Mouse (Mus musculus) heart, adult 2 months (tissue): ENCODE measurements at regions not wholly inside any gene's neighbourhood (a gene's known extent, or its start where the extent isn't known, plus 50 kb on each side); places are given as distances from the start of the nearest gene placed in this dataset.

ENCODE experiments used
- DNase-seq, 2 experiments: peaks; one replicate each; pipeline ENCODE4 v3.0.0; 2021
- H3K27ac ChIP-seq: fragments of 200-600 bp; 2 replicates; pipeline ENCODE4 v1.8.1; 2022
- H3K27me3 ChIP-seq: fragments of 200-500 bp; 2 replicates; pipeline ENCODE4 v1.6.1; 2012; ENCODE audit warnings: mild to moderate bottlenecking, low read length, inconsistent platforms, mixed read lengths; ENCODE audit not compliant: control insufficient read depth, insufficient read depth
- H3K36me3 ChIP-seq: fragments of 200-500 bp; 2 replicates; pipeline ENCODE4 v1.6.1; 2012; ENCODE audit warnings: low read length, inconsistent platforms; ENCODE audit not compliant: control insufficient read depth, insufficient read depth
- H3K4me1 ChIP-seq: fragments of 200-500 bp; 2 replicates; pipeline ENCODE4 v1.6.1; 2011; ENCODE audit warnings: low read length; ENCODE audit not compliant: control insufficient read depth, insufficient read depth
- H3K4me3 ChIP-seq: fragments of 200-600 bp; 2 replicates; pipeline ENCODE4 v1.8.1; 2022
- H3K79me2 ChIP-seq: fragments of 200-500 bp; replicated peaks from 2 replicates; pipeline ENCODE4 v1.6.1; 2012; ENCODE audit warnings: mild to moderate bottlenecking, inconsistent platforms, low read length, moderate library complexity, mixed read lengths; ENCODE audit not compliant: control insufficient read depth, insufficient read depth
- H3K9ac ChIP-seq: fragments of 200-500 bp; 2 replicates; pipeline ENCODE4 v1.6.1; 2012; ENCODE audit warnings: low read depth, mild to moderate bottlenecking, control low read depth, inconsistent platforms, low read length, mixed read lengths
- CTCF ChIP-seq: fragments of 200-600 bp; IDR thresholded peaks from 2 replicates; pipeline ENCODE4 v1.8.1; 2022; ENCODE audit warnings: antibody characterized with exemption, mild to moderate bottlenecking, moderate library complexity
- EP300 ChIP-seq: fragments of 200-500 bp; IDR thresholded peaks from 2 replicates; pipeline ENCODE4 v1.6.1; 2011; ENCODE audit warnings: low read depth, low read length, control low read depth; ENCODE audit not compliant: insufficient read depth
- POLR2A ChIP-seq: fragments of 200-500 bp; IDR thresholded peaks from 2 replicates; pipeline ENCODE4 v1.6.1; 2011; ENCODE audit warnings: mild to moderate bottlenecking, low read depth, low read length, control low read depth; ENCODE audit not compliant: insufficient read depth
- WGBS: fragments of 180-500 bp; shearing (Covaris S2); methylation state at CpG from one replicate; pipeline ENCODE4 v1.1.7; 2018; 5-methylcytosine and 5-hydroxymethylcytosine counted together
- intact Hi-C: fragments of 180-260 bp; cut with DNase I; formaldehyde crosslinking; loops from one replicate; pipeline ENCODE4 v1.15.1; 2025

- WGBS, result 86% methylated on average over 4 of the region's 4 CpGs
- H3K9ac ChIP-seq, result no peak overlapping the region
- H3K4me1 ChIP-seq, result no peaks in the 10 kb centered on the region
- H3K36me3 ChIP-seq, result no peaks in the 10 kb centered on the region
- no peak overlapping the region for H3K4me3 ChIP-seq
- no peaks in the 10 kb centered on the region for H3K27me3 ChIP-seq
- intact Hi-C loops, result no loop called here
- no peak for TF ChIP-seq EP300
- no peak for TF ChIP-seq POLR2A
- TF ChIP-seq CTCF, result no peak
- no peak for DNase-seq
- no peaks in the 10 kb centered on the region for H3K79me2 ChIP-seq
- H3K27ac ChIP-seq, result no peak overlapping the region
Observed at GRCm38 (mm10) chr14:103911707-103912106, 67.5 kb upstream of the Ednrb start.

- Histone ChIP-seq H3K36me3 (no peaks in the 10 kb centered on the region), H3K27me3 (no peaks in the 10 kb centered on the region), H3K27ac (no peak overlapping the region), H3K9ac (no peak overlapping the region), H3K4me3 (no peak overlapping the region), H3K4me1 (no peaks in the 10 kb centered on the region), H3K79me2 (no peaks in the 10 kb centered on the region)
- no peak for DNase-seq
- WGBS, result 94% methylated on average over 1 of the region's 1 CpGs
- intact Hi-C loops, result no loop called here
- TF ChIP-seq EP300 (no peak), CTCF (no peak), POLR2A (no peak)
Observed at GRCm38 (mm10) chr14:103911280-103911679, 67.1 kb upstream of the Ednrb start.

GRCm38 (mm10) chr14:103906417-103907070, 62.3 kb upstream of the Ednrb start:
- DNase-seq, result no peak
- H3K27ac ChIP-seq, result no peak overlapping the region
- H3K36me3 ChIP-seq, result no peaks in the 10 kb centered on the region
- H3K4me1 ChIP-seq, result no peaks in the 10 kb centered on the region
- TF ChIP-seq CTCF (no peak), POLR2A (no peak), EP300 (no peak)
- no peak overlapping the region for H3K4me3 ChIP-seq
- H3K79me2 ChIP-seq, result no peaks in the 10 kb centered on the region
- 48% methylated on average over 2 of the region's 2 CpGs for WGBS
- no peaks in the 10 kb centered on the region for H3K27me3 ChIP-seq
- H3K9ac ChIP-seq, result no peak overlapping the region
- intact Hi-C loops, result no loop called here

- Histone ChIP-seq H3K79me2 (no peaks in the 10 kb centered on the region), H3K9ac (no peak overlapping the region), H3K27me3 (no peaks in the 10 kb centered on the region), H3K4me3 (no peak overlapping the region), H3K27ac (no peak overlapping the region), H3K36me3 (no peaks in the 10 kb centered on the region), H3K4me1 (no peaks in the 10 kb centered on the region)
- no peak for TF ChIP-seq POLR2A
- no peak for TF ChIP-seq CTCF
- no peak for TF ChIP-seq EP300
- 88% methylated on average over 2 of the region's 2 CpGs for WGBS
- DNase-seq, result no peak
- intact Hi-C loops, result loop anchor here (5.0 kb wide), 1 partner anchor 46 kb away; no protein-coding TSS in a partner anchor
Observed at GRCm38 (mm10) chr14:103900817-103901216, 56.6 kb upstream of the Ednrb start.

- no peak for TF ChIP-seq POLR2A
- TF ChIP-seq CTCF, result no peak
- TF ChIP-seq EP300, result no peak
- intact Hi-C loops, result no loop called here
- no peaks in the 10 kb centered on the region for H3K36me3 ChIP-seq
- H3K79me2 ChIP-seq, result no peaks in the 10 kb centered on the region
- no peaks in the 10 kb centered on the region for H3K27me3 ChIP-seq
- peak overlapping the region; percentile 24 for H3K4me3 ChIP-seq
- DNase-seq, result peak in 1 of 2 experiments; percentile 12
- 19% methylated on average over 22 of the region's 22 CpGs for WGBS
- H3K4me1 ChIP-seq, result no peaks in the 10 kb centered on the region
- no peak overlapping the region; the same call in 1 of the 2 replicates for H3K27ac ChIP-seq
- H3K9ac ChIP-seq, result no peak overlapping the region
Observed at GRCm38 (mm10) chr14:103899111-103899814, 55.1 kb upstream of the Ednrb start.

GRCm38 (mm10) chr14:103898689-103899088, 54.5 kb upstream of the Ednrb start:
- Histone ChIP-seq H3K4me3 (no peak overlapping the region; the same call in 1 of the 2 replicates), H3K27ac (no peak overlapping the region; the same call in 1 of the 2 replicates), H3K4me1 (no peaks in the 10 kb centered on the region), H3K79me2 (no peaks in the 10 kb centered on the region), H3K9ac (no peak overlapping the region), H3K27me3 (no peaks in the 10 kb centered on the region), H3K36me3 (no peaks in the 10 kb centered on the region)
- peak in 1 of 2 experiments; percentile 26 for DNase-seq
- 58% methylated on average over 9 of the region's 9 CpGs for WGBS
- intact Hi-C loops, result no loop called here
- TF ChIP-seq CTCF, result no peak
- TF ChIP-seq EP300, result no peak
- no peak for TF ChIP-seq POLR2A
